Mouse (Mus musculus) regulatory T cell (primary cell): ENCODE data around the gene Itpripl1.

ENCODE experiments used
- in situ Hi-C: fragments of 300-600 bp; cut with MboI, MseI; formaldehyde crosslinking; loops from one replicate; pipeline ENCODE4 v1.15.1; 2025; ENCODE audit warnings: high pct_unique_total_duplicates

Itpripl1 gene

DNA sequence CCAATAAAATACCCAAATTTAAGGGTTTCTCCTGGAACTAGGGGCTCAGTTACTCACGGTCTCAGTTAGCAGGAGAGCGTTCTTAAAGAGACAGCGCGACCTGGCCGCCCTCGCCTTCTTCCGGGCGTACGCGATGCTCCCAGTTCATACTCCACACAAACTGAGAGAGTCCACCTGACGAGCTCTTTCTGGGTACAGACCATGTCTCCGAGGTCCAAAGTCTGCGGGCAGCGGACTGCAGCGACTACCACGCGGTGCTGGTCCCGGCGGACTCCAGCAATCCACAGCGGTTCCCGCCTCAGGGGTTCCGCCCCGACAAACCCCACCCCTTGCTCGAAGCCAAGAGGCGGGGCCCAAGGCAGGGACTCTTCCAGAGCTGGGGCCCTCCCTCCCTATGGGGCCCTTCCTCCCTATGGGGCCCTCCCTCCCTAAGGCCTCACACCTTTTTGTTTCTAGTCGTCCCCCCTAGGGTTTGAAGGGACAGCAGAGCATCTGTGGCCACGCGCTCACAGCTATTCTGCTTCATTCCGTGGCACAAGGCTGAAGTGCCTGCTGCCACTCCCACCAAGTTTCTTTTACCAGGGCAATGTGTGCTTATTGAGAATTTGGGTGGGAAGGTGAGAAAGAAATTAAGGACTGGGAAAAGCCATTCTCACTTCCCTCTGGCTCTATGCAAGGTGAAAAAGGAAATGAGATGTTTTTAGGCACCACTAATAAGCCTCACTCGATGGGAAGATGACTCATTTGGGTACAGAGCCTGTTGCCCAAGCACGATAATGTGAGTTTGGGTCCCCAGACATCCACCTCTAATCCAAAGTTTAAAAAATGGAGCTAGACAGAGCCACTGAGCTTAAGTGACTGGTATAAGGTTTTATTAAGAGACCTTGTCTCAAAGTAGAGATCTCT lies at the start of gene Itpripl1:
Gene Itpripl1, minus strand, starts transcription at position 285 of the 906 bp plus-strand sequence.
- in situ Hi-C loops = loop anchor here (25.0 kb wide), 1 partner anchor 1219 kb away; no protein-coding TSS in a partner anchor

- in situ Hi-C loops = no loop called here
Measured at GRCm38 (mm10) chr2:127189574-127189973, 46.3 kb upstream of the Itpripl1 start.

DNA sequence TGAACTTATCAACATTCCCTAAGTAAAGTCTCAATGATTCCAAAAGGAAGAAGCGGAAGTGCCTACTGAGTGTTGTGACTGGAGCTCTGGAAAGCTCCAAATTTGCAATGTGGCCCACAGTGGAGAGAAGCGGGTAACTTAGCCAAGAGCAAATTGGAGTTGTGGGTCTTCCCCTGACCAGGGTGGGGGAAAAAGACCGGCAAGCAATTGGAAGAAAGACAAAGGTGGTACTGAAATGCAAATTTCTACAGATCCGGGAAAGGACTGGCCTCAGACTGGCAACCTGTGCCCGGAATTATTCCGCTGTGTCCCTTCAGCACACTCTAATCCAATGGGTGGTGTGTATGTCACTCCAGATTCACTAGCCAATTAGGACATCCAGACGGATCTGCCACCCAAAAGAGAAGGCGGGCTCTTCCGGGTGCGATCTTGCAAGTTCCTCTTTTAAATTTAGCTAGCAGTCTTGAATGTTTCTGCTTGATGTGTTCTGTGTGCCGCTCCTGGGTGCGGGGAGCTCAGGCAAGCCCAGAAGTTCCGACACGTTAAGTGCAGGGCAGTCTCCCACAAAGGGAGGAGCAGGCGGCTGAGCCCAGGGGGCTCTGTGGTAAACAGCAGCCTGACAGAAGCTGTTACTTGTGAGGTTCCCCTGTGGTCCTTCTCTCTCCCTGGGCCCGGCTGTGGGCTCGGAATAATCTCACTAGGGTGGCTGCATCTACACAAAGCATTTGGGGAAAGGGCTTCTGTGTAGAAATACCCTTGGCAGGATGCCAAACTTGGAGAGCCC lies 39.5 kb upstream of the Itpripl1 start:
- in situ Hi-C loops = no loop called here

DNA sequence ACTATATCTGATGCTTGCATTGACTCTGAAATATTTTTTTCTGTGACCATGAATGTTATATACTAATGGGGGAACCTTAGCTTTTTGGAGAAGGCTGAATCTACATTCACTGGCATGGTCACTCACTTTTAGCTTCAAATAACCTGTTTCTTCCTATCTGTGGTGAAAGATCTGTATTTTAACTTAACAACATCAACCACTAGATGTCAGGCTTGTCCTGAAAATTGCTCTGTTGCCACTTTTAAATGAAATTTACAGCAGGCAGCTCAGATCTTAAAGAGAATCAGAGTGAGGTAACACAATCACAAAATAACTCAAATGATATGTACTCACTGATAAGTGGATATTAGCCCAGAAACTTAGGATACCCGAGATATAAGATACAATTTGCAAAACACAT lies 23.0 kb upstream of the Itpripl1 start:
- in situ Hi-C loops = loop anchor here (5.0 kb wide), 1 partner anchor 36 kb away; no protein-coding TSS in a partner anchor

GRCm38 (mm10) chr2:127165675-127166074 lies 22.4 kb upstream of the Itpripl1 start:
- in situ Hi-C loops = loop anchor here (5.0 kb wide), 1 partner anchor 37 kb away; no protein-coding TSS in a partner anchor

- in situ Hi-C loops = loop anchor here (25.0 kb wide), 1 partner anchor 1217 kb away; no protein-coding TSS in a partner anchor
Measured at GRCm38 (mm10) chr2:127145699-127146098, 2.5 kb upstream of the Itpripl1 start.

DNA sequence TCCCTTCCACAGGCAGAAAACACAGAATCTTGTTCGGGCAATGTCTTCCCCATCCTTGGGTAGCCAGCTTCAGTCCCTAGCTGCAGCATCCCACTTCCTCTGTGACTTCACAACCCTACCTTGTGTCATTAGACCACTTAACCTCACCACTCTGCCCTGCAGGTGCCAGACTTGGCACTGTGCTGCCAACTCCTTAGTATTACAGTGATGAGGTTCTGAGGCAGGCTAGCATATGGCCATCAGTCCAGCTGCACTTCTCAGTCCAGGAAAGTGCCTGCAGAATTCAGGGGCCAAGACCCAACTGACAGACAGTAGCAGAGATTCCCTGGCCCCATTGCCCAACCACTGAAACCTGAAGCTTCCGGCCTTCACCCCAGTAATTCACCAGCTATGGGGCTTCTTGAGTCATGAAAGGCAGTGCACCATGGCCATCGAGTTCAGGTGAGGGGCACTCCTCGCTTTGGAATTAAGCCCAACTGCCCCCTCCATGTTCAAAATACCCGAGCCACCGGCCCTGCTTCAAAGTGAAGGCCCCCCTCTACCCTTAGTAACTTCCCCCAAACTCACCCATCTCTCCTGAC lies 575 bp downstream of the Itpripl1 start:
- in situ Hi-C loops = loop anchor here (25.0 kb wide), 1 partner anchor 1220 kb away; no protein-coding TSS in a partner anchor

DNA sequence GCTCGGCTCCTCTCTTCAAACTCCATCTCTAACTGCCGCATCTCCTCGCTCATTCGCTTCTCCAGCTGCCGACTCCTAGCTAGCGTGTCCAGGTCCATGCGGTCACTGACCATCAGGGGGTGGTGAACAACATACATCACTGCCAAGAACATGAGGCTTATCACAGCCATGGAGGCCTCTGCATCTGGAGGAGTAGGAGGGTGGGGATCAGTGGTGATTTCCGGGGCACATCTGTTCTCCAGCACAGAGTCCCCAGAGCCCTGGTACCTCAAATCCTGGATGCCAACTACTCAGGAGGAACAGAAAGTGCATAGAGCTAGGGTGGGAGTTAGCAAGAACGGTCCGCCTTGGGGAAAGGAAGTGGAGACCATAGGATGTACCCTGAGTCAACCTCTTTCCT lies 1.2 kb downstream of the Itpripl1 start:
- in situ Hi-C loops = loop anchor here (25.0 kb wide), 1 partner anchor 1220 kb away; no protein-coding TSS in a partner anchor

- in situ Hi-C loops = loop anchor here (25.0 kb wide), 1 partner anchor 1222 kb away; no protein-coding TSS in a partner anchor
Measured at GRCm38 (mm10) chr2:127140011-127140410, 3.2 kb downstream of the Itpripl1 start.

DNA sequence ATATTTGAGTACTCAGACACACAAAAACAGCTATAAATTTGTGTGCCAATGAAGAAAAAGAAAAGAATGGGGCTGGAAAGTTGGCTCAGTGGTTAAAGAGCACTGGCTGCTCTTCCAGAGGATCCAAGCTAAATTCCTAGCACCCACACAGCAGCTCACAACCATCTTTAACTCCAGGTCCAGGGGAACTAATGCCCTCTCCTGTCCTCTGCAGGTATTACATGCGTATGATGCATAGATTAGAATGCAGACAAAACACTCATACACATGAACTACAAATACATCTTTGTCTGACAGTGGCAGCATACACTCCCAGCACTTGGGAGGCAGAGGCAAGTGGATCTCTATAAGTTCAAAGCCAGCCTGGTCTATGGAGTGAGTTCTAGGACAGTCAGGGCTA lies 3.6 kb downstream of the Itpripl1 start:
- in situ Hi-C loops = loop anchor here (25.0 kb wide), 1 partner anchor 1223 kb away; no protein-coding TSS in a partner anchor

- in situ Hi-C loops = loop anchor here (25.0 kb wide), 1 partner anchor 1223 kb away; no protein-coding TSS in a partner anchor
Measured at GRCm38 (mm10) chr2:127139094-127139493, 4.1 kb downstream of the Itpripl1 start.

GRCm38 (mm10) chr2:127138449-127138848 lies 4.8 kb downstream of the Itpripl1 start:
- in situ Hi-C loops = loop anchor here (25.0 kb wide), 1 partner anchor 1224 kb away; no protein-coding TSS in a partner anchor

DNA sequence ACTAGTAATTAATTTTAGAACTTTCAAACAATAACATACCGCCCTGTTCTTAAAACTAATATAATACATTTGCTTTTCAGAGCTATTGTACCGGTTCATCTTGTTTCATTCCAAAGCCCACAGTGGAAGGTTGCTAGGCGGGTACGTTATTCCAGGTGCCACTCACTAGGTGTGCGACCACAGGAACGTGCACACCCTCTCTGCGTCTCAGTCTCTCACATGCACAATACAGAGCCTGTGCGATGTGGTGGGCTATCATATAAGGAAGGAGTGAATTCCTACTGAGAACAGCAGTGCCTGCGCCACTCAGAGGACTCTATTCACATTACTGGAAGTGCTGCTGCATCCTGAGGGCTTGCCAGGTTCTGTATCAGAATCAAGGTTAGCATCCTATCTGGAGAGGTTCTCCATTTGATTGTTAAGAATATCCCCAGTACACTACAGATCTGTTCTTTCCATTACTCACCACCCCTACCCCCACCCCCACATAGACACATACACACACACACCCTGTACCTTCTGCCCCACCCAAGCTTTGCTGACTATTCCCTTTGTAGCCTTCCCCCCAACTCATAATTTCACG lies 5.3 kb downstream of the Itpripl1 start:
- in situ Hi-C loops = loop anchor here (25.0 kb wide), 1 partner anchor 1224 kb away; no protein-coding TSS in a partner anchor

- in situ Hi-C loops = loop anchor here (25.0 kb wide), 1 partner anchor 1225 kb away; no protein-coding TSS in a partner anchor
Measured at GRCm38 (mm10) chr2:127136979-127137378, 6.3 kb downstream of the Itpripl1 start.

DNA sequence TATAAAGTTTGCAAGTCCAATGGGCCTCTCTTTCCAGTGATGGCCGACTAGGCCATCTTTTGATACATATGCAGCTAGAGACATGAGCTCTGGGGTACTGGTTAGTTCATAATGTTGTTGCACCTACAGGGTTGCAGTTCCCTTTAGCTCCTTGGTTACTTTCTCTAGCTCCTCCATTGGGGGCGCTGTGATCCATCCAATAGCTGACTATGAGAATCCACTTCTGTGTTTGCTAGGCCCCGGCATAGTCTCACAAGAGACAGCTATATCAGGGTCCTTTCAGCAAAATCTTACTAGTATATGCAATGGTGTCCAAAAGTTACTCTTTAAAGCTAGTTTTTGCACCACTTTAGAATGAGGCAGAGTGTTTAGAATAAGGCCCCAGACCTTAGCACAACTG lies 8.0 kb downstream of the Itpripl1 start:
- in situ Hi-C loops = loop anchor here (25.0 kb wide), 1 partner anchor 1227 kb away; no protein-coding TSS in a partner anchor

- in situ Hi-C loops = loop anchor here (25.0 kb wide), 1 partner anchor 1228 kb away; no protein-coding TSS in a partner anchor
Measured at GRCm38 (mm10) chr2:127133621-127134461, 9.4 kb downstream of the Itpripl1 start, which contains the start of gene Ncaph. Gene Ncaph (minus strand): TSS chr2:127133954.

DNA sequence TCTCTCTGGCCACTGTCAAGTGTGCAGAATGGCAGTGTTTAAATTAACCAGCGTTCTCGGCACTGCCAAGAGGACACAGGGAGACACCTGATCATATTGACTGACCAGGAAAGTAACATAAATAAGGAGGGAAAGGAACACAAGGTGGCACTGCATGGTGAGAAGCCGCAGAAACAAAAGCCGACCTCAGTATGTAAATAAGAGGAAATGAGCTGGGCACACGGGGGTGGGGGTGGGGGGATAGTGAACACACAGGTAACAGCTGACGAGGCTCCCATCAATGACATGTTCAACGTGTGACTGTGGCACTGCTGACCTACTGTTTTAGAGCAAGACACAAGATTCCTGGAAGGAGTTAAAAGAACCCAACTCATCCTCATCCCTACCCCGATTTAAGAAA lies 11.9 kb downstream of the Itpripl1 start:
- in situ Hi-C loops = loop anchor here (25.0 kb wide), 1 partner anchor 1231 kb away; no protein-coding TSS in a partner anchor

DNA sequence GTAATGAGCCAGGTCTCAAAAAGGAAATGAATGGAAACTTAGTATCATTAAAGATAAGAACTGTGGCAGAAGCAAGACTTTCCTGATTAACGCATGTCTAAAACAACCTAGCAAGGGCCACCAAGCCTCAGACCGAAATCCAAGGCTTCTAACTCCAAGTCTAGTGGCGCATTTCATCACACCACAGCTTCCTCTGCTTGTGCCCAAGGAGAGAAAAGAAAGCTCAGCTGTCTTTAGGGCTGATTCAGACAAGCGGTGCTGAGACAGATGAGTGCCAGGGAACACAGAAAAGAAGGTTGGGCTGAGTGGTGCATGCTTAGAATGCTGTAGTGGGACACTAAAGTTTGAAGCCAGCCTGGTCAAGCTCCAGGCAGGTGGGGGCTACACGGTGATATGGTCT lies 14.3 kb downstream of the Itpripl1 start:
- in situ Hi-C loops = loop anchor here (25.0 kb wide), 1 partner anchor 1233 kb away; no protein-coding TSS in a partner anchor

DNA sequence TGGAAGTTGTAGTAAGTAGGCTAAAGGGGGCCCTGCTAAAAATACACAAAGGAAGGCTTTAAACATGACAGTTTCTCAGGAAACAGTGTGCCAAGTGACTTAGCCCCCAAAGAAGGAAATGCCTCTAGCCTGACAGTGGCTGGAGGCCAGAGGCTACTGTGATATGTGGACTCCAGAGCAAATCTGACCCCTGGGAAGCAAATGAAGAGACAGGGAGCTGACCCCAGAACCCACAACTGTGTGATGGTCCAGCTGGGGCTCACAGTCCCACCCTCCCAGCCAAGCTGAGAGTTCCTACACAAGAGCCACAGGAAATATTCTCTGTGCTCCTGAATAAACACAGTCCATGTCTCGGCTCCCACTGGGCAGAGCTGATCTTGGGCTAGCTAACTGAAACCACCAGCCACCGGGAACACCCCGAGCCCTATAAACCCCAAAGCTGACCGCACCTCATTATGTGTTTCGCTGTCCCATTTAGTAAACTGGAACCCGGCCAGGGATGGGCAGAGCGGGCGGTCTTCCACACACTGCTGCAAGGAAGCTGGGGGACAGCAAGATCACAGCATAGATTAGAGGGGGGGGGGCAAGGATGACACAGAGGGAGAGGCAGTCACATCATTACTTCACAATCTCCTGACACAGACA lies 21.5 kb downstream of the Itpripl1 start:
- in situ Hi-C loops = no loop called here
